Mouse (Mus musculus) CH12.LX (cell line): ENCODE data around the gene Macf1. TPM values are rescaled to one million over a fixed set of nuclear protein-coding genes. Genes with fewer than 3 reads are reported as not detected.

Experiments
- DNase-seq: peaks from one replicate; pipeline ENCODE4 v3.0.0-alpha.2; 2013; ENCODE audit errors: extremely low read depth
- H3K27ac ChIP-seq: 2 replicates; pipeline ENCODE4 v1.5.1; 2012; ENCODE audit warnings: low read depth, mild to moderate bottlenecking, control low read depth, moderate library complexity; ENCODE audit not compliant: insufficient read depth
- H3K27me3 ChIP-seq: replicated peaks from 2 replicates; pipeline ENCODE3; 2012; ENCODE audit warnings: inconsistent platforms
- H3K36me3 ChIP-seq, 2 experiments: replicated peaks in 1 of 2; 2 replicates each; pipeline versions ENCODE3 to v1.6.1; 2012; ENCODE audit warnings: inconsistent platforms in 1 of 2, low read length in 1 of 2, mild to moderate bottlenecking in 1 of 2, mixed read lengths in 1 of 2, moderate library complexity in 1 of 2; ENCODE audit not compliant: control insufficient read depth in 1 of 2, insufficient read depth in 1 of 2
- H3K4me1 ChIP-seq, 2 experiments: 2 replicates each; pipeline ENCODE4 v1.6.1; 2012; ENCODE audit warnings: inconsistent platforms in 1 of 2, moderate library complexity in 1 of 2; ENCODE audit not compliant: insufficient read depth in 2 of 2, control insufficient read depth in 1 of 2
- H3K4me2 ChIP-seq: 2 replicates; pipeline ENCODE4 v1.6.1; 2012; ENCODE audit warnings: low read depth, mild to moderate bottlenecking, control low read depth; ENCODE audit not compliant: poor library complexity, insufficient read depth, severe bottlenecking
- H3K4me3 ChIP-seq, 3 experiments: fragments of 150-350 bp in 1 of 3; sonication (generic) in 1 of 3; replicated peaks in 1 of 3; 2 replicates each; pipeline versions ENCODE3 to v1.5.1; 2011 to 2012; ENCODE audit warnings: low read depth in 2 of 3, low read length in 2 of 3, mild to moderate bottlenecking in 2 of 3, moderate library complexity in 2 of 3, control low read depth in 1 of 3, improper control_type of control experiment in 1 of 3, inconsistent platforms in 1 of 3, mixed read lengths in 1 of 3; ENCODE audit not compliant: poor library complexity in 1 of 3
- H3K79me2 ChIP-seq: replicated peaks from 2 replicates; pipeline ENCODE4 v1.6.1; 2012; ENCODE audit warnings: mild to moderate bottlenecking, moderate library complexity; ENCODE audit not compliant: control insufficient read depth, poor library complexity, insufficient read depth, severe bottlenecking; ENCODE audit errors: extremely low read depth
- H3K9ac ChIP-seq: 2 replicates; pipeline ENCODE4 v1.6.1; 2012; ENCODE audit warnings: low read depth, mild to moderate bottlenecking, control low read depth, moderate library complexity; ENCODE audit not compliant: insufficient read depth
- H3K9me3 ChIP-seq: replicated peaks from 2 replicates; pipeline ENCODE3; 2012; ENCODE audit warnings: low read length, inconsistent platforms, mixed read lengths
- CHD2 ChIP-seq: IDR thresholded peaks from 2 replicates; pipeline ENCODE4 v1.6.1; 2011; ENCODE audit warnings: low read length, improper control_type of control experiment
- CTCF ChIP-seq, 2 experiments: IDR thresholded peaks in 1 of 2; conservative IDR thresholded peaks in 1 of 2; 2 replicates each; pipeline ENCODE4 v1.5.1; 2011 to 2012; ENCODE audit warnings: low read depth in 2 of 2, low read length in 2 of 2, improper control_type of control experiment in 1 of 2, inconsistent platforms in 1 of 2, mild to moderate bottlenecking in 1 of 2, moderate library complexity in 1 of 2
- ETS1 ChIP-seq: conservative IDR thresholded peaks from 2 replicates; pipeline ENCODE4 v1.6.1; 2012; ENCODE audit warnings: low read depth, mild to moderate bottlenecking, inconsistent platforms, low read length, improper control_type of control experiment, moderate library complexity
- JUN ChIP-seq: IDR thresholded peaks from 2 replicates; pipeline ENCODE4 v1.6.1; 2011; ENCODE audit warnings: low read depth, mild to moderate bottlenecking, low read length, improper control_type of control experiment, moderate library complexity; ENCODE audit not compliant: insufficient read depth
- MYC ChIP-seq: IDR thresholded peaks from 2 replicates; pipeline ENCODE4 v1.6.1; 2011; ENCODE audit warnings: low read depth, mild to moderate bottlenecking, improper control_type of control experiment, low read length
- NELFE ChIP-seq: IDR thresholded peaks from 2 replicates; pipeline ENCODE4 v1.6.1; 2011; ENCODE audit warnings: low read depth, low read length, improper control_type of control experiment
- PAX5 ChIP-seq: IDR thresholded peaks from 2 replicates; pipeline ENCODE4 v1.6.1; 2012; ENCODE audit warnings: low read length, inconsistent platforms, mixed read lengths
- POLR2A ChIP-seq: IDR thresholded peaks from 2 replicates; pipeline ENCODE4 v1.6.1; 2011; ENCODE audit warnings: low read depth, mild to moderate bottlenecking, improper control_type of control experiment, low read length
- RCOR1 ChIP-seq: conservative IDR thresholded peaks from 2 replicates; pipeline ENCODE4 v1.6.1; 2012; ENCODE audit warnings: low read depth, mild to moderate bottlenecking, inconsistent platforms, low read length, improper control_type of control experiment
- SIN3A ChIP-seq: IDR thresholded peaks from 2 replicates; pipeline ENCODE4 v1.6.1; 2012; ENCODE audit warnings: low read length, improper control_type of control experiment, inconsistent platforms
- SMC3 ChIP-seq: IDR thresholded peaks from 2 replicates; pipeline ENCODE4 v1.6.1; 2011; ENCODE audit warnings: low read depth, low read length, improper control_type of control experiment
- TBP ChIP-seq: conservative IDR thresholded peaks from 2 replicates; pipeline ENCODE4 v1.6.1; 2011; ENCODE audit warnings: low read depth, low read length, improper control_type of control experiment
- UBTF ChIP-seq: IDR thresholded peaks from 2 replicates; pipeline ENCODE4 v1.6.1; 2012; ENCODE audit warnings: low read depth, mild to moderate bottlenecking, inconsistent platforms, low read length, improper control_type of control experiment, moderate library complexity
- USF1 ChIP-seq: IDR thresholded peaks from 2 replicates; pipeline ENCODE4 v1.6.1; 2014; ENCODE audit warnings: low read depth, mild to moderate bottlenecking, inconsistent platforms, low read length, improper control_type of control experiment
- USF2 ChIP-seq: conservative IDR thresholded peaks from 2 replicates; pipeline ENCODE4 v1.6.1; 2011; ENCODE audit warnings: low read depth, low read length, improper control_type of control experiment
- ZMIZ1 ChIP-seq: IDR thresholded peaks from 2 replicates; pipeline ENCODE4 v1.6.1; 2012; ENCODE audit warnings: low read depth, mild to moderate bottlenecking, inconsistent platforms, low read length, improper control_type of control experiment
- ZNF384 ChIP-seq: IDR thresholded peaks from 2 replicates; pipeline ENCODE4 v1.6.1; 2012; ENCODE audit warnings: low read depth, low read length, improper control_type of control experiment, inconsistent platforms
- dilution Hi-C: fragments of 300-500 bp; cut with MboI; formaldehyde crosslinking; loops from 2 replicates; pipeline ENCODE4 v1.14.3; 2020; ENCODE audit warnings: low sequenced_read_pairs; ENCODE audit not compliant: extremely low pct_unique_long_range_greater_than_20kb, extremely low pct_ligation_motif_present
- in situ Hi-C: fragments of 300-500 bp; cut with MboI; formaldehyde crosslinking; loops from 3 replicates; pipeline ENCODE4 v1.14.3; 2019; ENCODE audit warnings: low sequenced_read_pairs, low pct_ligation_motif_present, low pct_unique_long_range_greater_than_20kb, mixed read lengths
- polyA plus RNA-seq: library from polyadenylated mRNA; unstranded; fragments of >175 nt; gene quantifications from 2 replicates; pipeline ENCODE4 v1.2.1, GENCODE M21; 2012; ENCODE audit warnings: low read depth; ENCODE audit not compliant: insufficient read length
- total RNA-seq, 2 experiments: library from RNA; depleted of rRNA; stranded (reverse); fragments of 300-350 nt in 1 of 2; fragments of >200 nt in 1 of 2; gene quantifications; 2 replicates each; pipeline ENCODE4 v1.2.3; 2012 to 2014

The Macf1 gene
- total and polyA plus RNA-seq, 3 experiments = 63.3 to 93.3 (median 77.8) TPM

DNA sequence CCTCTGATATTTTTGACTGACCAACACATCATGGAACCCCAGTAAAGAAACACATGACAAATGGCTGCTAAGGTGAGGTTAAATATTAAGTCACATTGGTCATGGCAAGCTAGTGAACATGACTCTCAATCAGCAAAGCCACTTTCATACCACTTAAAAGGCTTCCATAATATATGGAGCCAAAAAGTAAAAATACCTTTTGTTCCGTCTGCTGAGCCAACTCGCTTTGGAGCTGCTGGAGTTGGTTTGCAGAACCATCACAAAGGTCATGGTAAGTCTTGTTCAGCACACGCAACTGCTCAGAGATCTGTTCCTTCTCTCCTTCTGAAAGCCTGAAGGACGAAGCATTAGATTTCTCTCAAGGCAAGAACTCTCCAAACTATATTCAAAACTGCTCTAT lies 204.2 kb downstream of the Macf1 start:
- Histone ChIP-seq H3K4me1 (no peaks in the 10 kb centered on the region), H3K27me3 (no peaks in the 10 kb centered on the region), H3K27ac (no peak overlapping the region), H3K9ac (no peak overlapping the region)
- TF ChIP-seq MYC (no peak), CHD2 (no peak), SIN3A (no peak), NELFE (no peak), USF2 (no peak), TBP (no peak), POLR2A (no peak), SMC3 (no peak), USF1 (no peak), PAX5 (no peak), RCOR1 (no peak), UBTF (no peak), ETS1 (no peak), CTCF (conservative IDR thresholded peaks at IDR 0.05 in 1 of 2, IDR thresholded peaks at IDR 0.05 in 1 of 2; ENCODE audit: low read depth in 2 of 2, low read length in 2 of 2) (no peak), JUN (no peak)
- TF ChIP-seq, all 38 proteins: peak for 0
- Histone ChIP-seq H3K79me2 (no peaks in the 10 kb centered on the region), H3K4me3 (no peak overlapping the region), H3K36me3 (peaks cover 50 to 89% of the 10 kb centered on the region in 2 experiments), H3K4me2 (no peak overlapping the region), H3K9me3 (no peaks in the 10 kb centered on the region)
- in situ Hi-C loops = no loop called here
- dilution Hi-C loops = no loop called here
- DNase-seq = no peak

DNA sequence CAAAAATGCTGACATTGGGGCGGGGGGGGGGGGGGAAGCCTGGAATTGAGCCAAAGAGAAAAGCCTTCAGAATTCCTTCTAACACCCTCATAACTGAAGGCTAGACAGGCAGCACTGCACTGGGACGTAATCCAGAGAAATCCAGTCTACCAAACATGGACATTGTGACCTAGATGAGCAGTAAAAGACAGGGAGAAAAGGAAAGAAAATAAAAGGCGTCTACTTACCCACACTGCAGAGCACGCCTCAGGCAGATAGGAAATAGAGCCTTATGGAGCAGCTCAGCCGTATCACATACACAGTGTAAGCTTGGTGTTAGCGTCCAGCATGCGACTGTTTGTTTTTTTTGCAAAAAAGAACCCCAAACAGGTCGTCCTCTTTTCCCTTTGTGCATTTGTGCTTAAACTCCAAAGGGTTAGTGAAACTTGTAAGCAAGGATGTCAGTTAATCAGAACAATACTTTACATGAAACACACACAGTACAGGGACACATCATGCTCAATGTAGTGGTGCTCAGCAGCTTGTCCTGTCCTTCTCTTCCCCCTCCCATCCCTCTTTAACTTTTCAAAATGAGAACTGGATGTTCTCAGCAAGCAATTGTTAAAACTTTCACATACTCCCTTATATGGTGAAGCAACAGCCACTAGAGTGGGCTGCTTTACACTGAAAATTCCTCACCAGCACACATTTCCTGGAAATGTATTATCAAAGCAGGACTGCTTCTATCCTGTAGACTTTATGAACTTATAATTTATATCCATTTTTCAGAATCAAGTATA lies 205.3 kb downstream of the Macf1 start:
- no peaks in the 10 kb centered on the region for H3K9me3 ChIP-seq
- H3K36me3 ChIP-seq = peaks cover 59 to 91% of the 10 kb centered on the region in 2 experiments
- in situ Hi-C loops (no loop called here), dilution Hi-C loops (no loop called here)
- TF ChIP-seq JUN = no peak
- no peak for TF ChIP-seq ZNF384
- no peak for TF ChIP-seq ETS1
- TF ChIP-seq ZMIZ1 = no peak
- no peaks in the 10 kb centered on the region for H3K4me1 ChIP-seq
- no peaks in the 10 kb centered on the region for H3K79me2 ChIP-seq
- H3K4me3 ChIP-seq = no peak overlapping the region
- H3K27ac ChIP-seq = no peak overlapping the region
- no peak overlapping the region for H3K9ac ChIP-seq
- DNase-seq = no peak
- H3K27me3 ChIP-seq = no peaks in the 10 kb centered on the region
- H3K4me2 ChIP-seq = no peak overlapping the region
